Mouse (Mus musculus) stomach, embryonic 15.5 days (tissue): ENCODE results near the gene Actn1. TPM values are rescaled to one million over a fixed set of nuclear protein-coding genes. Genes with fewer than 3 reads are reported as not detected.

Source experiments
- ATAC-seq: fragments of 200-750 bp; cut with Nextera tagmentation; 2 replicates; pipeline ENCODE4 v1.8.0; 2017; ENCODE audit warnings: low read depth, moderate number of reproducible peaks, moderate TSS enrichment; ENCODE audit not compliant: insufficient read depth, low FRiP score
- H3K27ac ChIP-seq: fragments of 300-500 bp; sonication (generic); 2 replicates; pipeline ENCODE4 v1.5.1; 2015; ENCODE audit warnings: mild to moderate bottlenecking, inconsistent platforms
- H3K27me3 ChIP-seq: fragments of 300-500 bp; sonication (generic); replicated peaks from 2 replicates; pipeline ENCODE4 v1.6.1; 2015; ENCODE audit warnings: inconsistent platforms
- H3K36me3 ChIP-seq: fragments of 300-500 bp; sonication (generic); 2 replicates; pipeline ENCODE4 v1.6.1; 2015; ENCODE audit warnings: inconsistent platforms
- H3K4me1 ChIP-seq: fragments of 300-500 bp; sonication (generic); 2 replicates; pipeline ENCODE4 v1.6.1; 2015; ENCODE audit warnings: inconsistent platforms
- H3K4me2 ChIP-seq: fragments of 300-500 bp; sonication (generic); 2 replicates; pipeline ENCODE4 v1.6.1; 2015; ENCODE audit warnings: mild to moderate bottlenecking, inconsistent platforms
- H3K4me3 ChIP-seq: fragments of 300-500 bp; sonication (generic); replicated peaks from 2 replicates; pipeline ENCODE4 v1.5.1; 2015; ENCODE audit warnings: inconsistent platforms
- H3K9ac ChIP-seq: fragments of 300-500 bp; sonication (generic); 2 replicates; pipeline ENCODE4 v1.6.1; 2015; ENCODE audit warnings: inconsistent platforms
- H3K9me3 ChIP-seq: fragments of 300-500 bp; sonication (generic); 2 replicates; pipeline ENCODE4 v1.6.1; 2016; ENCODE audit warnings: inconsistent platforms
- WGBS: fragments of 180-500 bp; shearing (Covaris S2); methylation state at CpG from one replicate; pipeline ENCODE4 v1.1.7; 2015; 5-methylcytosine and 5-hydroxymethylcytosine counted together
- polyA plus RNA-seq: library from polyadenylated mRNA; unstranded; fragments of >200 nt; fragmentation: Nextera tagmentation; extraction: Ambion mirVana; gene quantifications from 2 replicates; pipeline ENCODE4 v1.2.1, GENCODE M21; 2015

Actn1 gene
- polyA plus RNA-seq, 1 experiment from 2014 or later = 61.2 TPM

GRCm38 (mm10) chr12:80168178-80168686 lies 91.9 kb downstream of the Actn1 start:
- H3K9ac ChIP-seq = no peak overlapping the region
- H3K4me2 ChIP-seq = peak overlapping the region; percentile 42
- peak; percentile 58; the same call in 1 of the 2 replicates for ATAC-seq
- H3K27ac ChIP-seq = peak overlapping the region; percentile 59; the same call in 1 of the 2 replicates
- peaks cover 46% of the 10 kb centered on the region for H3K36me3 ChIP-seq
- 22% methylated on average over 35 of the region's 35 CpGs for WGBS
- H3K9me3 ChIP-seq = no peaks in the 10 kb centered on the region
- no peaks in the 10 kb centered on the region for H3K4me1 ChIP-seq
- no peaks in the 10 kb centered on the region for H3K27me3 ChIP-seq
- H3K4me3 ChIP-seq = peak overlapping the region; percentile 58

- Histone ChIP-seq H3K4me2 (no peak overlapping the region), H3K9me3 (no peaks in the 10 kb centered on the region), H3K9ac (no peak overlapping the region), H3K27ac (no peak overlapping the region), H3K4me1 (no peaks in the 10 kb centered on the region), H3K4me3 (no peak overlapping the region), H3K27me3 (no peaks in the 10 kb centered on the region), H3K36me3 (peaks cover 37% of the 10 kb centered on the region)
- no peak for ATAC-seq
- 88% methylated on average over 3 of the region's 3 CpGs for WGBS
Observed at GRCm38 (mm10) chr12:80167321-80167720, 92.8 kb downstream of the Actn1 start.

GRCm38 (mm10) chr12:80166651-80167050 lies 93.5 kb downstream of the Actn1 start:
- Histone ChIP-seq H3K4me2 (no peak overlapping the region), H3K4me1 (no peaks in the 10 kb centered on the region), H3K36me3 (peaks cover 32% of the 10 kb centered on the region), H3K9me3 (no peaks in the 10 kb centered on the region), H3K9ac (no peak overlapping the region), H3K27me3 (no peaks in the 10 kb centered on the region), H3K4me3 (no peak overlapping the region), H3K27ac (no peak overlapping the region)
- 84% methylated on average over 4 of the region's 4 CpGs for WGBS
- ATAC-seq = no peak

DNA sequence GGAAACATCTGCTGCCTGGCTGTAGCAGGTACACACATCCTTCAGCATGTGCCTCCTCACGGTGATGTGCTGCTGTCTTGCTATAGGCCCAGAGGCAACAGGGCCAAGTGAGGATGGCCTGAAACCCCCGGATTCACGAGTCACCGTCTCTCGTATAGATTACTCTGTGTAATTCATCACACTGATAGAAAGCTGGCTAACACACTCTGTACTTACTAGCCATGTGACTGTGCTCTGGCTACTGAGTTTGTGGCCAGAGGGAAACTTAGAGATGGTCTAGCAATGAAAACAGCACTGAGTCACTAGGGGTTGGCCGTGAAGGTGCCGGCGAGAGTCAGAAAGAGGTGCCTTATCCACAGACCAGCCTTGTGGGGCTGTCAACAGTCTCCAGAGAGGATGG lies 95.6 kb downstream of the Actn1 start:
- no peak overlapping the region for H3K4me3 ChIP-seq
- peaks cover 15% of the 10 kb centered on the region for H3K36me3 ChIP-seq
- ATAC-seq = no peak
- H3K9me3 ChIP-seq = no peaks in the 10 kb centered on the region
- H3K27ac ChIP-seq = no peak overlapping the region
- no peaks in the 10 kb centered on the region for H3K27me3 ChIP-seq
- no peak overlapping the region for H3K4me2 ChIP-seq
- H3K4me1 ChIP-seq = no peaks in the 10 kb centered on the region
- WGBS = 81% methylated on average over 8 of the region's 8 CpGs
- H3K9ac ChIP-seq = no peak overlapping the region

DNA sequence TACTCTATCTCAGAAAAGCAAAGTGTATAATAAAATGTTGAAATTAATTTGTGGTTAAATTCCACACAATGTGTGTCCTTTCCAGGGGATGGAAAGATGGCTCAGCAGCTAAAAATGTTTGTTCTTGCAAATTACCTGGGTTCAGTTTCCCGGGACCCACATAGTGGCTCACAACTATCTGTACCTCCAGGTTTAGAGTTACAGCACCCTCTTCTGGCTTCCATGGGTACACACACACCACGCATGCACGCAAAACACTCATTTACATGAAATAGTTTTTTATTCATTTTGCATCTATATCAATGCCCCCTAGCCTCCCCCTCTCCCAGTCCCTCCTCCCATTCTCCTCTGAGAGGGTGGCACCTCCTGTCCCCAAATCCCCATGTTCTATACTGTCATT lies 97.7 kb downstream of the Actn1 start:
- WGBS = 76% methylated on average over 3 of the region's 3 CpGs

DNA sequence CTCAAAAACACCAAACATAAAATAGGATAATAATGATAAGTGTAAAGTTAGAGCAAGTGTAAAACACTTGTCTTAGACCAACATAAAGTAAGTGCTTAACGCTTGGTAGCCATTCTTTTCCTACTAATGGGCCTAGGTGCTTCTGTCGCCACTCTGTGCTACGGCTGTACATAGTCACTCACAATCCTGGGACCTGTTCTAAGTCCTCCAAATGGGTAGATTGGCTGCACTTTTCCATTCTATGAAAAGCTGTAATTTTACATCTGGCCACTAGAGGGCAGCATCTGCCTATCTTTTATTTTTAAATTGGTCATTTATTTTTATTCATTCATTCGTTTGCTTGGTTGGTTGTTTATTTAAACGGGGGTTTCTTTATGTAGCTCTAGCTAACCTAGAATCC lies 102.5 kb downstream of the Actn1 start:
- Histone ChIP-seq H3K4me2 (peak overlapping the region; percentile 23; the same call in 1 of the 2 replicates), H3K36me3 (no peaks in the 10 kb centered on the region), H3K27ac (no peak overlapping the region), H3K9me3 (no peaks in the 10 kb centered on the region), H3K27me3 (no peaks in the 10 kb centered on the region), H3K4me3 (no peak overlapping the region), H3K4me1 (no peaks in the 10 kb centered on the region), H3K9ac (no peak overlapping the region)
- no peak for ATAC-seq
- 6% methylated on average over 5 of the region's 5 CpGs for WGBS

More for the DNA sequence above, 97.7 kb downstream of the Actn1 start:
- Histone ChIP-seq H3K9me3 (no peaks in the 10 kb centered on the region), H3K9ac (no peak overlapping the region), H3K27me3 (no peaks in the 10 kb centered on the region), H3K36me3 (peaks cover 13% of the 10 kb centered on the region; the same call in 1 of the 2 replicates), H3K27ac (no peak overlapping the region), H3K4me1 (no peaks in the 10 kb centered on the region), H3K4me3 (no peak overlapping the region), H3K4me2 (no peak overlapping the region)
- no peak for ATAC-seq

DNA sequence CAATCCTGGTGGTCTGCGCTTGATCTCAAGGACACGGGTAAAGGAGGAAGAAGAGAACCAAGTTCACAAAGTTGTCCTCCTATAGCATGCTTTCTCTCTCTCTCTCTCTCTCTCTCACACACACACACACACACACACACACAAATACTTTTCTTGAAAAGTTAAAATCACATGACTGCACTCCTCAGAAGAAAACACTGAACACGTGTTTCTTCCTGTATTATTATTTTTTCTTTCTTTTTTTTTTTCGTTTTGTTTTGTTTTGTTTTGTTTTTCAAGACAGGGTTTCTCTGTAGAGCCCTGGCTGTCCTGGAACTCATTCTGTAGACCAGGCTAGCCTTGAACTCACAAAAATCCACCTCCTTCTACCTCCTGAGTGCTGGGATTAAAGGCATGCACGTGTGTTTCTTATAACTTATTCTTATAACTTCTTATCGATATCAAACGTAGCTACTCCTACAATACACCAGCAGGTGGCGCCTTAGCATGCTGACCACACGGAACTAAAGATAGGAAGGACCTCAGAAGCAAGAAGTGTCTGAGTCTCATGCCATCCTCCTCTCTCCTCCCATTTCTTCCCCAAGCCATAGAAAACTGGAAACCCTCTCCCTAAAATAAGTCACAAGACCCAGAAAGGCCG lies 106.4 kb downstream of the Actn1 start:
- H3K36me3 ChIP-seq = no peaks in the 10 kb centered on the region
- WGBS = 37% methylated on average over 10 of the region's 10 CpGs
- no peak for ATAC-seq
- H3K27me3 ChIP-seq = no peaks in the 10 kb centered on the region
- no peak overlapping the region for H3K9ac ChIP-seq
- no peak overlapping the region for H3K27ac ChIP-seq
- no peak overlapping the region for H3K4me3 ChIP-seq
- no peaks in the 10 kb centered on the region for H3K9me3 ChIP-seq
- no peak overlapping the region for H3K4me2 ChIP-seq
- no peaks in the 10 kb centered on the region for H3K4me1 ChIP-seq

DNA sequence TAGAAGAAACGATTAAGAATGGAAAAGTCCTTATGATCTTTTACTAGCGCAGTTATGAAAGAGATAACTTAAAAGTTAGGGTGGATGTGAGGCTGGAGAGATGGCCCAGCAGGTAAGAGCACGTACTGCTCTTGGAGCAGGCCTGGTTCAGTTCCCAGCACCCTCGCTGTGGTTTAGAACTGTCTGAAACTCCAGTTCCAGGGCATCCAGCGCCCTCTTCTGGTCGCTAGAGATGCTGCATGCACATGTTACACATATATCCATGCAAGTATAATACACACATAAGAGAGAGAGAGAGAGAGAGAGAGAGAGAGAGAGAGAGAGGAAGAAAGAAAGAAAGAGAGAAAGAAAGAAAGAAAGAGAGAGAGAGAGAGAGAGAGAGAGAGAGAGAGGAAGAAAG lies 107.1 kb downstream of the Actn1 start:
- no peak overlapping the region for H3K4me3 ChIP-seq
- no peaks in the 10 kb centered on the region for H3K9me3 ChIP-seq
- no peaks in the 10 kb centered on the region for H3K27me3 ChIP-seq
- no peak overlapping the region for H3K4me2 ChIP-seq
- ATAC-seq = no peak
- no peak overlapping the region for H3K9ac ChIP-seq
- H3K36me3 ChIP-seq = no peaks in the 10 kb centered on the region
- no peaks in the 10 kb centered on the region for H3K4me1 ChIP-seq
- no peak overlapping the region for H3K27ac ChIP-seq
- 77% methylated on average over 6 of the region's 6 CpGs for WGBS

- Histone ChIP-seq H3K27me3 (no peaks in the 10 kb centered on the region), H3K4me1 (peaks cover 2% of the 10 kb centered on the region), H3K4me2 (no peak overlapping the region), H3K27ac (no peak overlapping the region), H3K9me3 (no peaks in the 10 kb centered on the region), H3K9ac (no peak overlapping the region), H3K36me3 (no peaks in the 10 kb centered on the region), H3K4me3 (no peak overlapping the region)
- ATAC-seq = no peak
- WGBS = 87% methylated on average over 6 of the region's 6 CpGs
Observed at GRCm38 (mm10) chr12:80151821-80152220, 108.3 kb downstream of the Actn1 start.

DNA sequence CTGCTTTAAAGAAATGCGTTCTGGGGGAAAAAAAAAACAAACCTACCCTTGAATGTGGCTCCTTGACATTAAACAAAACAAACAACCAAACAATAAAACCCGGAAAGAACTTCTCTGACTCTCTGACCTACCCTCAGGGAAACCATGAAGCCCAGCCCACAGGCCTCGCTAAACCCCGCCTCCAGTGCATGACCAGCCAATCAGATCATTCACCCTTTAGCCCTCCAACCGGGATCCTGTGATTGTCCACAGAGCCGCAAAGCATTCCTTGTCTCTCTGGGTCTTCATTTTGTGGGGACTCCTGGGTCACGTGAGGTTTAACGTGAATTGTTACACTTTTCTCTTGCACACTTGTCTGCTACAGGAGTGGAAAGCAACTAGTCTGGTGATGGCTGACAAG lies 109.5 kb downstream of the Actn1 start:
- Histone ChIP-seq H3K9ac (no peak overlapping the region), H3K4me1 (peaks cover 5% of the 10 kb centered on the region), H3K36me3 (no peaks in the 10 kb centered on the region), H3K4me3 (no peak overlapping the region), H3K9me3 (no peaks in the 10 kb centered on the region), H3K27me3 (no peaks in the 10 kb centered on the region), H3K27ac (no peak overlapping the region), H3K4me2 (no peak overlapping the region)
- WGBS = 34% methylated on average over 8 of the region's 8 CpGs
- ATAC-seq = no peak

DNA sequence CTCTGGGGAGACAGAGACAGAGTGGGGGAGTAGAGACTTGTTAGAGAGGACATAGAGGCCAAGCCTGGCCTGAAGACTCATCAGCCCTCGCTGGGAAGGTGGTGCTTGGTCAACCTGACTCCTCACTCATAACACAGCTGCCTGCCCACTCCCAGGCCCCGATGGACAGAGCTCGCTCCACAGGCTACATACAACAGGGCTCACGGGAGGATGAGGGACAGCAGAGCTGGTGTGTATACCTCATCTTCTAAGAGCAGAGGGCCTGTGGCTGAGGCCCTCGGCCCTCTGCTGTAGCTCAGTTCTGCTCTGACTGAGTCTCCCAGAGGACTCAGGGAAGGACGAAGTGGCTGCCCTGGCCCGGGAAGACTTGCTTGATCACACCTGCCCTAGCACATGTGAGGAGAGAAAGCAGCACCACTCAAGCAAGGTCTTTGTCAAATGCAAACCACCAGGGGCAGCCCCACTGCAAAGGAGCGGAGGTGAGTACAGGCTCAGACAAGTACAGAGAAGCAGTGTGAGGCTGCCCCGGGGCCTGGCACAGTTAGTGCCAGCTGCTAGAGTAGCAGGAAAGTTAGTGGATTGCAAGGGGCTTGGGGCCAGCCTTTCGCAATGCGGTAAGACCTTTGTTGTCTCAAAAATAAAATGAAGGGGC lies 112.5 kb downstream of the Actn1 start:
- H3K27ac ChIP-seq = peak overlapping the region; percentile 41; the same call in 1 of the 2 replicates
- no peak overlapping the region for H3K4me2 ChIP-seq
- WGBS = 71% methylated on average over 11 of the region's 11 CpGs
- H3K9ac ChIP-seq = no peak overlapping the region
- peaks cover 5% of the 10 kb centered on the region for H3K4me1 ChIP-seq
- H3K4me3 ChIP-seq = no peak overlapping the region
- H3K27me3 ChIP-seq = no peaks in the 10 kb centered on the region
- no peak for ATAC-seq
- H3K36me3 ChIP-seq = no peaks in the 10 kb centered on the region
- no peaks in the 10 kb centered on the region for H3K9me3 ChIP-seq
